Mouse (Mus musculus): ENCODE measurements around the gene Nxpe4. TPM values are rescaled to one million over a fixed set of nuclear protein-coding genes. Genes with fewer than 3 reads are reported as not detected.
"Not testable (repeated sequence)": the region's sequence is repeated elsewhere in the genome, so short reads cannot be mapped to it uniquely, and the experiment has no call there.

The Nxpe4 gene
- polyA plus RNA-seq, 1 experiment from 2014 or later: 6.1 TPM

- Histone ChIP-seq H3K4me1 (ENCODE audit: control insufficient read depth, insufficient read depth, low read length) (no peaks in the 10 kb centered on the region), H3K4me3 (ENCODE audit: low read depth, low read length) (no peak overlapping the region), H3K27me3 (replicated peaks; ENCODE audit: control insufficient read depth, insufficient read depth, low read length) (no peaks in the 10 kb centered on the region), H3K9ac (ENCODE audit: low read length) (no peak overlapping the region), H3K36me3 (ENCODE audit: control insufficient read depth, insufficient read depth, low read length) (no peaks in the 10 kb centered on the region), H3K9me3 (replicated peaks; ENCODE audit: control insufficient read depth, low read length) (no peaks in the 10 kb centered on the region), H3K4me2 (ENCODE audit: low read length) (no peak overlapping the region), H3K27ac (ENCODE audit: low read depth, low read length) (no peak overlapping the region)
- DNase-seq (ENCODE audit: low spot score) (no peak), ATAC-seq (no peak)
- WGBS: 82% methylated on average over 4 of the region's 4 CpGs
Observed at GRCm38 (mm10) chr9:48388451-48388850, 226.6 kb downstream of the Nxpe4 start.

GRCm38 (mm10) chr9:48389983-48390382 is 228.2 kb downstream of the Nxpe4 start:
- no peaks in the 10 kb centered on the region for H3K9me3 ChIP-seq (replicated peaks; ENCODE audit: control insufficient read depth, low read length)
- no peak overlapping the region for H3K27ac ChIP-seq (ENCODE audit: low read depth, low read length)
- ATAC-seq (no peak), DNase-seq (ENCODE audit: low spot score) (no peak)
- H3K36me3 ChIP-seq (ENCODE audit: control insufficient read depth, insufficient read depth, low read length): no peaks in the 10 kb centered on the region
- 81% methylated on average over 3 of the region's 3 CpGs for WGBS
- no peak overlapping the region for H3K4me2 ChIP-seq (ENCODE audit: low read length)
- H3K4me1 ChIP-seq (ENCODE audit: control insufficient read depth, insufficient read depth, low read length): no peaks in the 10 kb centered on the region
- no peak overlapping the region for H3K9ac ChIP-seq (ENCODE audit: low read length)
- H3K27me3 ChIP-seq (replicated peaks; ENCODE audit: control insufficient read depth, insufficient read depth, low read length): no peaks in the 10 kb centered on the region
- no peak overlapping the region for H3K4me3 ChIP-seq (ENCODE audit: low read depth, low read length)

GRCm38 (mm10) chr9:48403590-48404209 is 241.9 kb downstream of the Nxpe4 start:
- no peak for DNase-seq (ENCODE audit: low spot score)
- Histone ChIP-seq H3K27me3 (replicated peaks; ENCODE audit: control insufficient read depth, insufficient read depth, low read length) (no peaks in the 10 kb centered on the region), H3K36me3 (ENCODE audit: control insufficient read depth, insufficient read depth, low read length) (no peaks in the 10 kb centered on the region), H3K9ac (ENCODE audit: low read length) (no peak overlapping the region), H3K27ac (ENCODE audit: low read depth, low read length) (no peak overlapping the region), H3K9me3 (replicated peaks; ENCODE audit: control insufficient read depth, low read length) (no peaks in the 10 kb centered on the region), H3K4me2 (ENCODE audit: low read length) (no peak overlapping the region), H3K4me1 (ENCODE audit: control insufficient read depth, insufficient read depth, low read length) (no peaks in the 10 kb centered on the region), H3K4me3 (ENCODE audit: low read depth, low read length) (no peak overlapping the region)
- ATAC-seq: no peak
- WGBS: 94% methylated on average over 10 of the region's 10 CpGs

- 65% methylated on average over 3 of the region's 3 CpGs for WGBS
- Histone ChIP-seq H3K4me3 (ENCODE audit: low read depth, low read length) (no peak overlapping the region), H3K9ac (ENCODE audit: low read length) (no peak overlapping the region)
Observed at GRCm38 (mm10) chr9:48404687-48405086, 242.9 kb downstream of the Nxpe4 start.

GRCm38 (mm10) chr9:48407549-48408327 is 245.9 kb downstream of the Nxpe4 start:
- DNase-seq (ENCODE audit: low spot score) (no peak), ATAC-seq (no peak)
- Histone ChIP-seq H3K27me3 (replicated peaks; ENCODE audit: control insufficient read depth, insufficient read depth, low read length) (no peaks in the 10 kb centered on the region), H3K36me3 (ENCODE audit: control insufficient read depth, insufficient read depth, low read length) (no peaks in the 10 kb centered on the region), H3K27ac (ENCODE audit: low read depth, low read length) (no peak overlapping the region), H3K9ac (ENCODE audit: low read length) (no peak overlapping the region), H3K4me2 (ENCODE audit: low read length) (no peak overlapping the region), H3K4me3 (ENCODE audit: low read depth, low read length) (no peak overlapping the region), H3K4me1 (ENCODE audit: control insufficient read depth, insufficient read depth, low read length) (no peaks in the 10 kb centered on the region), H3K9me3 (replicated peaks; ENCODE audit: control insufficient read depth, low read length) (no peaks in the 10 kb centered on the region)
- 80% methylated on average over 10 of the region's 10 CpGs for WGBS

More at GRCm38 (mm10) chr9:48404687-48405086, 242.9 kb downstream of the Nxpe4 start:
- Histone ChIP-seq H3K27ac (ENCODE audit: low read depth, low read length) (no peak overlapping the region), H3K9me3 (replicated peaks; ENCODE audit: control insufficient read depth, low read length) (no peaks in the 10 kb centered on the region), H3K4me2 (ENCODE audit: low read length) (no peak overlapping the region), H3K4me1 (ENCODE audit: control insufficient read depth, insufficient read depth, low read length) (no peaks in the 10 kb centered on the region), H3K27me3 (replicated peaks; ENCODE audit: control insufficient read depth, insufficient read depth, low read length) (no peaks in the 10 kb centered on the region), H3K36me3 (ENCODE audit: control insufficient read depth, insufficient read depth, low read length) (no peaks in the 10 kb centered on the region)
- ATAC-seq (no peak), DNase-seq (ENCODE audit: low spot score) (no peak)

- WGBS: 92% methylated on average over 6 of the region's 6 CpGs
- ATAC-seq (no peak), DNase-seq (ENCODE audit: low spot score) (no peak)
- Histone ChIP-seq H3K9ac (ENCODE audit: low read length) (no peak overlapping the region), H3K4me2 (ENCODE audit: low read length) (no peak overlapping the region), H3K27ac (ENCODE audit: low read depth, low read length) (no peak overlapping the region), H3K4me1 (ENCODE audit: control insufficient read depth, insufficient read depth, low read length) (no peaks in the 10 kb centered on the region), H3K4me3 (ENCODE audit: low read depth, low read length) (no peak overlapping the region), H3K27me3 (replicated peaks; ENCODE audit: control insufficient read depth, insufficient read depth, low read length) (no peaks in the 10 kb centered on the region), H3K36me3 (ENCODE audit: control insufficient read depth, insufficient read depth, low read length) (no peaks in the 10 kb centered on the region), H3K9me3 (replicated peaks; ENCODE audit: control insufficient read depth, low read length) (no peaks in the 10 kb centered on the region)
Observed at GRCm38 (mm10) chr9:48410217-48411035, 248.6 kb downstream of the Nxpe4 start.

GRCm38 (mm10) chr9:48413591-48413990 is 251.8 kb downstream of the Nxpe4 start:
- no peaks in the 10 kb centered on the region for H3K4me1 ChIP-seq (ENCODE audit: control insufficient read depth, insufficient read depth, low read length)
- H3K9me3 ChIP-seq (replicated peaks; ENCODE audit: control insufficient read depth, low read length): no peaks in the 10 kb centered on the region
- no peak overlapping the region for H3K4me3 ChIP-seq (ENCODE audit: low read depth, low read length)
- no peaks in the 10 kb centered on the region for H3K27me3 ChIP-seq (replicated peaks; ENCODE audit: control insufficient read depth, insufficient read depth, low read length)
- no peak overlapping the region for H3K9ac ChIP-seq (ENCODE audit: low read length)
- H3K4me2 ChIP-seq (ENCODE audit: low read length): no peak overlapping the region
- DNase-seq (ENCODE audit: low spot score) (no peak), ATAC-seq (no peak)
- H3K36me3 ChIP-seq (ENCODE audit: control insufficient read depth, insufficient read depth, low read length): no peaks in the 10 kb centered on the region
- 77% methylated on average over 2 of the region's 2 CpGs for WGBS
- H3K27ac ChIP-seq (ENCODE audit: low read depth, low read length): no peak overlapping the region

- DNase-seq (ENCODE audit: low spot score); H3K9me3 ChIP-seq (replicated peaks; ENCODE audit: control insufficient read depth, low read length); H3K27me3 ChIP-seq (replicated peaks; ENCODE audit: control insufficient read depth, insufficient read depth, low read length); H3K36me3 ChIP-seq (ENCODE audit: control insufficient read depth, insufficient read depth, low read length); H3K9ac ChIP-seq (ENCODE audit: low read length); H3K4me1 ChIP-seq (ENCODE audit: control insufficient read depth, insufficient read depth, low read length); H3K4me2 ChIP-seq (ENCODE audit: low read length); ATAC-seq; H3K4me3 ChIP-seq (ENCODE audit: low read depth, low read length); H3K27ac ChIP-seq (ENCODE audit: low read depth, low read length): not testable (repeated sequence)
- WGBS: 96% methylated on average over 8 of the region's 8 CpGs
Observed at GRCm38 (mm10) chr9:48417366-48417765, 255.5 kb downstream of the Nxpe4 start.

Measured in forebrain, embryonic 14.5 days (tissue).